Mouse (Mus musculus) MEL (cell line): ENCODE measurements around the gene Rnd1. TPM values are rescaled to one million over a fixed set of nuclear protein-coding genes. Genes with fewer than 3 reads are reported as not detected.

ENCODE experiments used
- DNase-seq: peaks from one replicate; pipeline ENCODE4 v3.0.0; 2011; ENCODE audit warnings: low read depth, low spot score
- H3K27ac ChIP-seq: 2 replicates; pipeline ENCODE4 v1.5.1; 2012; ENCODE audit warnings: low read depth, mild to moderate bottlenecking, control low read depth, low read length, moderate library complexity; ENCODE audit not compliant: control insufficient read depth
- H3K27me3 ChIP-seq, 2 experiments: fragments of 150-350 bp in 1 of 2; sonication (generic) in 1 of 2; 2 replicates each; pipeline ENCODE4 v1.6.1; 2012; ENCODE audit warnings: low read length in 2 of 2, mild to moderate bottlenecking in 2 of 2, improper control_type of control experiment in 1 of 2, moderate library complexity in 1 of 2; ENCODE audit not compliant: insufficient read depth in 2 of 2, control insufficient read depth in 1 of 2
- H3K36me3 ChIP-seq, 2 experiments: 2 replicates each; pipeline ENCODE4 v1.6.1; 2012 to 2014; ENCODE audit warnings: low read length in 2 of 2, improper control_type of control experiment in 1 of 2, inconsistent platforms in 1 of 2, mild to moderate bottlenecking in 1 of 2; ENCODE audit not compliant: insufficient read depth in 2 of 2, control insufficient read depth in 1 of 2
- H3K4me1 ChIP-seq, 2 experiments: fragments of 150-350 bp in 1 of 2; sonication (generic) in 1 of 2; 2 replicates each; pipeline ENCODE4 v1.6.1; 2012; ENCODE audit warnings: low read length in 2 of 2, improper control_type of control experiment in 1 of 2, mild to moderate bottlenecking in 1 of 2; ENCODE audit not compliant: insufficient read depth in 2 of 2, control insufficient read depth in 1 of 2
- H3K4me3 ChIP-seq, 2 experiments: fragments of 150-350 bp in 1 of 2; sonication (generic) in 1 of 2; 2 replicates each; pipeline ENCODE4 v1.5.1; 2012; ENCODE audit warnings: low read depth in 2 of 2, low read length in 2 of 2, mild to moderate bottlenecking in 2 of 2, moderate library complexity in 2 of 2, control low read depth in 1 of 2, improper control_type of control experiment in 1 of 2; ENCODE audit not compliant: control insufficient read depth in 1 of 2, insufficient read depth in 1 of 2
- H3K79me2 ChIP-seq: 2 replicates; pipeline ENCODE4 v1.6.1; 2012; ENCODE audit warnings: mild to moderate bottlenecking, low read length, moderate library complexity; ENCODE audit not compliant: control insufficient read depth, poor library complexity, insufficient read depth
- H3K9ac ChIP-seq: 2 replicates; pipeline ENCODE4 v1.6.1; 2012; ENCODE audit warnings: low read depth, mild to moderate bottlenecking, control low read depth, low read length, moderate library complexity; ENCODE audit not compliant: control insufficient read depth, poor library complexity, severe bottlenecking
- H3K9me3 ChIP-seq: fragments of 150-350 bp; sonication (generic); replicated peaks from 2 replicates; pipeline ENCODE4 v1.6.1; 2012; ENCODE audit warnings: mild to moderate bottlenecking, low read length, improper control_type of control experiment, moderate library complexity; ENCODE audit not compliant: insufficient read depth
- CHD1 ChIP-seq: IDR thresholded peaks from 2 replicates; pipeline ENCODE4 v1.6.1; 2012; ENCODE audit warnings: low read depth, mild to moderate bottlenecking, inconsistent platforms, low read length, improper control_type of control experiment
- ELF1 ChIP-seq: IDR thresholded peaks from 2 replicates; pipeline ENCODE4 v1.6.1; 2014; ENCODE audit warnings: low read depth, mild to moderate bottlenecking, inconsistent platforms, low read length, improper control_type of control experiment, moderate library complexity
- EP300 ChIP-seq, 2 experiments: IDR thresholded peaks; 2 replicates each; pipeline ENCODE4 v1.6.1; 2011; ENCODE audit warnings: improper control_type of control experiment in 2 of 2, low read length in 2 of 2, low read depth in 1 of 2, mild to moderate bottlenecking in 1 of 2
- GABPA ChIP-seq: IDR thresholded peaks from 2 replicates; pipeline ENCODE4 v1.6.1; 2012; ENCODE audit warnings: low read depth, mild to moderate bottlenecking, inconsistent platforms, low read length, improper control_type of control experiment, moderate library complexity
- KAT2A ChIP-seq: conservative IDR thresholded peaks from 2 replicates; pipeline ENCODE4 v1.6.1; 2012; ENCODE audit warnings: low read depth, low read length, improper control_type of control experiment, inconsistent platforms
- MAFK ChIP-seq: IDR thresholded peaks from 2 replicates; pipeline ENCODE4 v1.6.1; 2011; ENCODE audit warnings: low read depth, mild to moderate bottlenecking, low read length, improper control_type of control experiment, borderline replicate concordance
- MAZ ChIP-seq: IDR thresholded peaks from 2 replicates; pipeline ENCODE4 v1.6.1; 2012; ENCODE audit warnings: low read depth, mild to moderate bottlenecking, inconsistent platforms, low read length, improper control_type of control experiment
- MXI1 ChIP-seq: IDR thresholded peaks from 2 replicates; pipeline ENCODE4 v1.6.1; 2011; ENCODE audit warnings: mild to moderate bottlenecking, low read depth, low read length, improper control_type of control experiment
- MYB ChIP-seq: IDR thresholded peaks from 2 replicates; pipeline ENCODE4 v1.6.1; 2011; ENCODE audit warnings: mild to moderate bottlenecking, low read depth, low read length, improper control_type of control experiment
- POLR2A ChIP-seq, 2 experiments: IDR thresholded peaks; 2 replicates each; pipeline ENCODE4 v1.6.1; 2011 to 2012; ENCODE audit warnings: low read length in 2 of 2, mild to moderate bottlenecking in 2 of 2, control low read depth in 1 of 2, improper control_type of control experiment in 1 of 2, low read depth in 1 of 2, moderate library complexity in 1 of 2; ENCODE audit not compliant: control insufficient read depth in 1 of 2, insufficient read depth in 1 of 2, poor library complexity in 1 of 2
- USF1 ChIP-seq: IDR thresholded peaks from 2 replicates; pipeline ENCODE4 v1.6.1; 2014; ENCODE audit warnings: low read depth, mild to moderate bottlenecking, inconsistent platforms, low read length, improper control_type of control experiment, moderate library complexity
- ZKSCAN1 ChIP-seq: IDR thresholded peaks from 2 replicates; pipeline ENCODE4 v1.6.1; 2012; ENCODE audit warnings: low read depth, mild to moderate bottlenecking, inconsistent platforms, low read length, improper control_type of control experiment, moderate library complexity
- polyA plus RNA-seq, 2 experiments: library from polyadenylated mRNA; stranded (reverse) in 1 of 2; unstranded in 1 of 2; fragments of >175 nt in 1 of 2; fragments of >200 nt in 1 of 2; gene quantifications; 2 replicates each; pipeline versions ENCODE4 v1.2.1 to v1.2.4; 2012; ENCODE audit warnings: low replicate concordance in 2 of 2, low read depth in 1 of 2; ENCODE audit not compliant: insufficient read length in 2 of 2, insufficient read depth in 1 of 2, missing spikeins in 1 of 2
- total RNA-seq: library from RNA; depleted of rRNA; stranded (reverse); fragments of 300-350 nt; gene quantifications from 2 replicates; pipeline ENCODE4 v1.2.3, GENCODE M21; 2012

The Rnd1 gene
- total and polyA plus RNA-seq, 3 experiments: 5.5 to 6.0 TPM; not detected in 1

DNA sequence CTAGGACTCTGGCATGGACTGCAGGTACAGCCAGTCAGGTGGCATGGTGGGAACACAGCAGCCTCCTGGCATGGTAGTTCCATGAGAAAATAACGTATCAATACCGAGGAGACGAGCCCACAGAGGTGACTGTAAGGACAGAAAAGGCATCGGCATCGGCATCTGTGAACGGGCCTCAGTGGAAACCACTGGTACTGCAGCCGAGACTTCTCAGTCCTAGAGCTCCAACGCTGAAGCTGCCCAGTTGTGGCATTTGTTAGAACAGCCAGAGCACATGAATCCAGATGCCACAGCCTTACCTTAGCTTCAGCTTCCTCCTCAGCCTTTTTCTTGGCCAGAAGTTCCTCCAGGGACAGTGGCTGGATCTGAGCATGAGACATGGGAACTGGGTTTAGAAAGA, 25.1 kb downstream of the Rnd1 start:
- no peaks in the 10 kb centered on the region for H3K9me3 ChIP-seq
- H3K79me2 ChIP-seq: no peaks in the 10 kb centered on the region
- peaks cover 0 to 53% of the 10 kb centered on the region in 2 experiments; a peak in 2 of 4 replicates for H3K36me3 ChIP-seq
- TF ChIP-seq MAFK: no peak
- TF ChIP-seq MXI1: no peak
- TF ChIP-seq MAZ: no peak
- no peak for TF ChIP-seq MYB
- no peak for TF ChIP-seq GABPA
- H3K27me3 ChIP-seq: no peaks in the 10 kb centered on the region
- no peak overlapping the region for H3K27ac ChIP-seq
- DNase-seq: no peak
- H3K9ac ChIP-seq: no peak overlapping the region
- no peaks in the 10 kb centered on the region for H3K4me1 ChIP-seq
- no peak overlapping the region for H3K4me3 ChIP-seq

DNA sequence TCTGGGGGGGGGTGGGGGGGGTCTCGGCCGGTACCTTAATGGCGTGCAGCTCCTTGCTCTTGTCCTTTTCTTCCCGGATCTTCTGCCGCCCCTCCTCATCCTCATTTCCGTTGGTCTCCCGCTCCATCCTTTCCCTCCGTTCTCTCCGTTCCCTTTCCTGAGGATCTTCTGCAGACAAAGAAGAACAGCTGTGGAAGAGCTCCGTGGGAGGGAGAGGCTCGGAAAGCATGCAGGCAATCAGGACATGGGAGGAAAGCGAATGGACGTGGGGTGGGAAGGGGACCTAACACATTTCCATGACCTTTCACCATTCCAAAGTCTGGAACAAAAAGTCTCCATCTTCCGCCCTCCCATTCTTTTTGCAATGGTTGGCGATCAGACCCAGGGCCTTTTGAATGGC, 25.8 kb downstream of the Rnd1 start:
- Histone ChIP-seq H3K4me3 (no peak overlapping the region), H3K9me3 (no peaks in the 10 kb centered on the region), H3K79me2 (no peaks in the 10 kb centered on the region), H3K9ac (no peak overlapping the region), H3K27me3 (no peaks in the 10 kb centered on the region), H3K36me3 (peaks cover 0 to 49% of the 10 kb centered on the region in 2 experiments; a peak in 2 of 4 replicates), H3K27ac (no peak overlapping the region), H3K4me1 (no peaks in the 10 kb centered on the region)
- TF ChIP-seq CHD1 (no peak), USF1 (no peak), ELF1 (no peak), ZKSCAN1 (no peak)
- DNase-seq: no peak

DNA sequence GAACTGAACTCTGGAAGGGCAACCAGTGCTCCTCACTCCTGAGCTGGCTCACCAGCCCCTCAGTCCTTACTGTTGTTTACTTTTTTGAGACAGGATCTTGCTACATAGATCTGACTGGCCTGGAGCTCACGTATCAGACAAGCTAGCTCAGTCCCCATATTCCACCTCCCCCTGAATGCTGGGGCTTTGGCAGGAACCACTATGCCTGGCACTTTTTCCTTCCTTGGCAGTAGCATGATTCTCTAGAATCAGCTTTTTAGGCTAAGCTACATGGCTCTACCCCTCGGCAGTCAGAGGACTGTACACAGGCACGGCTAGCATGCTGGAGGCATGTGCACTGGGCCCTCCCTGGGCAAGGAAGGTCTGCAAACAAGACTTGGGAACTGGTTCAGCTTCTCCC, 29.2 kb downstream of the Rnd1 start:
- no peak for DNase-seq
- Histone ChIP-seq H3K9ac (no peak overlapping the region), H3K4me1 (no peaks in the 10 kb centered on the region), H3K79me2 (no peaks in the 10 kb centered on the region), H3K27me3 (no peaks in the 10 kb centered on the region), H3K36me3 (peaks cover 0 to 35% of the 10 kb centered on the region in 2 experiments; a peak in 2 of 4 replicates), H3K4me3 (no peak overlapping the region), H3K9me3 (no peaks in the 10 kb centered on the region), H3K27ac (no peak overlapping the region)
- TF ChIP-seq POLR2A (IDR thresholded peaks at IDR 0.05; ENCODE audit: control insufficient read depth in 1 of 2, insufficient read depth in 1 of 2, low read depth in 1 of 2, low read length in 2 of 2, poor library complexity in 1 of 2): no peak

DNA sequence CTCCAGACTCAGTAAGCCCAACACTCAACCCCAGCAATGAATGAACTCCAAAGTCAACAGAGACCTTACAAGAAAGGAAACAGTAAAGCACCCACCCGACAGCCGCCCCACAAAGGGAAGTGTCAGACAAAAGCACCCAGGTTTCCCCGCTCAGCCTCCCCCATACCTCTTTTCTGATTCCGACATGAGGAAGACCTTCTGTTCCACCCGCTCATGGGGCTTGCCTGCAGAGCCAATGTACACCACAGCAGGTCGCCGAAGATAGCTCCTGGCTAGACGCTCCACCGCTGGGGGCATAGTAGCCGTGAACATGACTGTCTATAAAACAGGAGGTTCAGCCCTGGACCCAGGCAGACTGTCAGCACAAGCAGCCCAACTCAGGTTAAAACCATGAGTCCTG, 30.0 kb downstream of the Rnd1 start:
- no peak for TF ChIP-seq MYB
- no peak for TF ChIP-seq MAZ
- TF ChIP-seq EP300 (IDR thresholded peaks at IDR 0.05; ENCODE audit: low read depth in 1 of 2, low read length in 2 of 2): no peak
- TF ChIP-seq KAT2A: no peak
- no peak for DNase-seq
- H3K4me3 ChIP-seq: no peak overlapping the region
- H3K79me2 ChIP-seq: no peaks in the 10 kb centered on the region
- no peaks in the 10 kb centered on the region for H3K4me1 ChIP-seq
- no peak overlapping the region for H3K27ac ChIP-seq
- H3K36me3 ChIP-seq: peaks cover 0 to 28% of the 10 kb centered on the region in 2 experiments; a peak in 2 of 4 replicates
- no peaks in the 10 kb centered on the region for H3K9me3 ChIP-seq
- H3K27me3 ChIP-seq: no peaks in the 10 kb centered on the region
- no peak overlapping the region for H3K9ac ChIP-seq
